Mouse (Mus musculus): ENCODE measurements around the gene Emg1.

The Emg1 gene

GRCm38 (mm10) chr6:124740888-124741761, 29.1 kb upstream of the Emg1 start, which contains the start of gene Grcc10:
Grcc10 (minus strand) TSS chr6:124741374.
- peak; percentile 96 for DNase-seq (ENCODE audit: low read depth, low spot score)

GRCm38 (mm10) chr6:124740211-124740887, 28.4 kb upstream of the Emg1 start:
- peak; percentile 59 for DNase-seq (ENCODE audit: low read depth, low spot score)

- DNase-seq (ENCODE audit: low read depth, low spot score): no peak
Observed at GRCm38 (mm10) chr6:124739231-124739796, 27.3 kb upstream of the Emg1 start.

GRCm38 (mm10) chr6:124738511-124739023, 26.6 kb upstream of the Emg1 start, which contains the start of gene Ptpn6:
Ptpn6 (minus strand) TSS chr6:124738714.
- DNase-seq (ENCODE audit: low read depth, low spot score): peak; percentile 29

- DNase-seq (ENCODE audit: low read depth, low spot score): no peak
Observed at GRCm38 (mm10) chr6:124737040-124737439, 25.1 kb upstream of the Emg1 start.

- DNase-seq (ENCODE audit: low read depth, low spot score): no peak
Observed at GRCm38 (mm10) chr6:124734417-124734816, 22.4 kb upstream of the Emg1 start.

- no peak for DNase-seq (ENCODE audit: low read depth, low spot score)
Observed at GRCm38 (mm10) chr6:124732476-124733370, 20.7 kb upstream of the Emg1 start.

- no peak for DNase-seq (ENCODE audit: low read depth, low spot score)
Observed at GRCm38 (mm10) chr6:124731038-124731437, 19.1 kb upstream of the Emg1 start.

- DNase-seq (ENCODE audit: low read depth, low spot score): no peak
Observed at GRCm38 (mm10) chr6:124729850-124730705, 18.1 kb upstream of the Emg1 start.

- no peak for DNase-seq (ENCODE audit: low read depth, low spot score)
Observed at GRCm38 (mm10) chr6:124728621-124729020, 16.6 kb upstream of the Emg1 start.

- no peak for DNase-seq (ENCODE audit: low read depth, low spot score)
Observed at GRCm38 (mm10) chr6:124724472-124724871, 12.5 kb upstream of the Emg1 start.

- no peak for DNase-seq (ENCODE audit: low read depth, low spot score)
Observed at GRCm38 (mm10) chr6:124723541-124723940, 11.6 kb upstream of the Emg1 start.

- DNase-seq (ENCODE audit: low read depth, low spot score): no peak
Observed at GRCm38 (mm10) chr6:124722876-124723473, 11.0 kb upstream of the Emg1 start.

- DNase-seq (ENCODE audit: low read depth, low spot score): no peak
Observed at GRCm38 (mm10) chr6:124720904-124721303, 8.9 kb upstream of the Emg1 start.

GRCm38 (mm10) chr6:124719354-124719978, 7.5 kb upstream of the Emg1 start:
- DNase-seq (ENCODE audit: low read depth, low spot score): no peak

- DNase-seq (ENCODE audit: low read depth, low spot score): no peak
Observed at GRCm38 (mm10) chr6:124718703-124719102, 6.7 kb upstream of the Emg1 start.

- DNase-seq (ENCODE audit: low read depth, low spot score): no peak
Observed at GRCm38 (mm10) chr6:124717968-124718367, 6.0 kb upstream of the Emg1 start.

GRCm38 (mm10) chr6:124716864-124717490, 5.0 kb upstream of the Emg1 start:
- peak; percentile 30 for DNase-seq (ENCODE audit: low read depth, low spot score)

GRCm38 (mm10) chr6:124712918-124713317, 940 bp upstream of the Emg1 start:
- DNase-seq (ENCODE audit: low read depth, low spot score): no peak
